18 mouse cellular contexts compared by ENCODE assay signal in the genomic region with DNA sequence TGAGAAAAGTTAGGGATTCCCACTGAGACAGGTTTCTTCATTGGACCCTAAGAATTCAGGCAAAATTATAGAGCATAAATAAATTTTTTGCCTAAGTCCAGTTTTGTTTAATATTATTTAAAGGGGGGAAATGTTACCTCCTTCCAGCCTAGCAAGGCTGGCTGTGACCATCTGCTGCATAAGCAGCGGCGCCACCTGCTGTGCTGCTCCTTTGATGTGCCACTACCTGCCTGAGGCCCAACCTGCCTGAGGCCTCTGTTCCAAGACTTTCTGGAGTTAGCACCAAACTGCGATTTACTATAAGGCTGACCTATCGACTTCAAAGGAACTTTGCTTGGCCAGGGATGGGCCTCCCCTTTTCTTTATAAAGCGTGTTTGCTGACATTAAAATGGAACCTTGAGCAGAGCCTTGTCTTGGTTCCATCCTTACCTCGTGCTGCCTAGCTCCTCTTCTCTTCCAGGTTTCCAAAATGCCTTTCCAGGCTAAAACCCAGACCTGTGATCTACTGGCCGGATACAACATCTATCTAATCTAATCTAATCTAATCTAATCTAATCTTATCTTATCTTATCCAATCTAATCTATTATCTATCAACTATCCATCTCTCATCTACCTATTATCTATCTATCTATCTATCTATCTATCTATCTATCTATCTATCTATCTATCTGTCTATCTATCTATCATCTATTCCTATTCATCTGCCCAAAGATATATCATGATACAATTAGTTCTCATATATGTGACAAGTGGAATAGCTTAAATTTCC. TPM values are rescaled to one million over a fixed set of nuclear protein-coding genes. Genes with fewer than 3 reads are reported as not detected.
A peak's percentile ranks its signal among the peaks of the same experiment; 100 is the strongest.
DNase-seq lines count a peak whose midpoint lies in the region; ATAC-seq and TF ChIP-seq lines count a peak whose summit lies in the region.
"Not testable (repeated sequence)": the region's sequence is repeated elsewhere in the genome, so short reads cannot be mapped to it uniquely, and the experiment has no call there.
"Had no signal": no experiment of that assay in that cellular context is flagged by ENCODE, and none has a peak within 500 bp of the region (broad histone marks: within the 10 kb centered on the region; RNA-seq: fewer than 3 reads in every experiment).

No protein-coding gene starts in this region.

- H3K27me3 ChIP-seq in kidney, postnatal 0 days (ENCODE audit: insufficient read depth, low read length); limb, embryonic 11.5 days (ENCODE audit: control insufficient read depth, insufficient read depth, low read length): not testable (repeated sequence)

- TF ChIP-seq CTCF in kidney, postnatal 0 days (IDR thresholded peaks at IDR 0.05; ENCODE audit: low read depth): peak; percentile 53

- not testable (repeated sequence) for H3K4me3 ChIP-seq in kidney, postnatal 0 days (replicated peaks; ENCODE audit: low read depth, low read length); limb, embryonic 11.5 days (ENCODE audit: low read depth, low read length)

- H3K36me3 ChIP-seq in kidney, postnatal 0 days (ENCODE audit: insufficient read depth, low read length); limb, embryonic 11.5 days (ENCODE audit: control insufficient read depth, insufficient read depth, low read length): not testable (repeated sequence)

- 76% methylated on average over 7 of the region's 7 CpGs for WGBS in kidney, postnatal 0 days
- WGBS in limb, embryonic 11.5 days: 57% methylated on average over 7 of the region's 7 CpGs

- DNase-seq in 416B (ENCODE audit: low read depth): peak; percentile 21
- peak; percentile 10 for DNase-seq in adrenal gland, postnatal 14 days
- peak; percentile 10 for DNase-seq in embryo, embryonic 11 days
- peak; percentile 5 for DNase-seq in heart, postnatal 4 days
- DNase-seq in kidney, postnatal 0 days (ENCODE audit: low spot score): not testable (repeated sequence)
- DNase-seq in limb, embryonic 11.5 days (ENCODE audit: low spot score): peak; percentile 44
- DNase-seq in lung, postnatal 36 days: peak; percentile 10
- peak; percentile 18 for DNase-seq in thymus, postnatal 4 days

- H3K9me3 ChIP-seq in kidney, postnatal 0 days (replicated peaks; ENCODE audit: low read length); limb, embryonic 11.5 days (ENCODE audit: control insufficient read depth, low read length): not testable (repeated sequence)

- H3K9ac ChIP-seq in kidney, postnatal 0 days (ENCODE audit: low read depth, low read length); limb, embryonic 11.5 days (ENCODE audit: low read length): not testable (repeated sequence)

- not testable (repeated sequence) for H3K4me2 ChIP-seq in kidney, postnatal 0 days (ENCODE audit: low read length); limb, embryonic 11.5 days (ENCODE audit: low read depth, severe bottlenecking)

- not testable (repeated sequence) for H3K27ac ChIP-seq in kidney, postnatal 0 days; limb, embryonic 11.5 days (replicated peaks; ENCODE audit: low read depth, low read length)

- not testable (repeated sequence) for H3K4me1 ChIP-seq in kidney, postnatal 0 days (replicated peaks; ENCODE audit: insufficient read depth, low read length); limb, embryonic 11.5 days (ENCODE audit: control insufficient read depth, insufficient read depth, low read length)

- ATAC-seq in kidney, postnatal 0 days (replicated peaks; ENCODE audit: low FRiP score, low read depth); limb, embryonic 11.5 days (ENCODE audit: insufficient number of reproducible peaks, low FRiP score, low TSS enrichment, low read depth): not testable (repeated sequence)

RNA-seq across cellular contexts. Expression of a gene that starts 4.1 kb away (rescaled TPM):
- 24.1 and 28.7 TPM in 2 replicates for total RNA-seq in adrenal gland, postnatal 14 days (2021)
- 1 to 10 TPM; 1.5 to 1.8 TPM for total RNA-seq in heart, postnatal 4 days (2021)
- 10.1 and 11.6 TPM in 2 replicates for polyA plus RNA-seq in kidney, postnatal 0 days (2015; fragmentation: Nextera tagmentation; extraction: Ambion mirVana)
- polyA plus RNA-seq in limb, embryonic 11.5 days (2014; fragmentation: Nextera tagmentation; extraction: Ambion mirVana): 0.65 and 1.2 TPM in 2 replicates
- total RNA-seq: layer of hippocampus, postnatal 36 days had no signal

RNA-seq across cellular contexts. Expression of a gene that starts 36.4 kb away (rescaled TPM):
- total RNA-seq in adrenal gland, postnatal 14 days (2021): 1,308 and 2,595 TPM in 2 replicates
- total RNA-seq in heart, postnatal 4 days (2021): not detected
- polyA plus RNA-seq in kidney, postnatal 0 days (2015; fragmentation: Nextera tagmentation; extraction: Ambion mirVana): 3.8 and 4.1 TPM in 2 replicates
- polyA plus RNA-seq in limb, embryonic 11.5 days (2014; fragmentation: Nextera tagmentation; extraction: Ambion mirVana): not detected in 2 replicates
- total RNA-seq: heart, adult 8-10 months had no signal
- polyA plus RNA-seq: embryonic facial prominence, embryonic 11.5 days; forebrain, embryonic 15.5 days; hindbrain, embryonic 10.5 days; midbrain, embryonic 11.5 days; neural tube, embryonic 12.5 days; testis, adult 2 months had no signal

RNA-seq across cellular contexts. Expression of a gene that starts 41.7 kb away (rescaled TPM):
- total RNA-seq in adrenal gland, postnatal 14 days (2021): 0.60 and 1.7 TPM in 2 replicates
- total RNA-seq in heart, postnatal 4 days (2021): 1 to 10 TPM; 1.2 to 1.5 TPM
- 73.0 and 76.7 TPM in 2 replicates for polyA plus RNA-seq in kidney, postnatal 0 days (2015; fragmentation: Nextera tagmentation; extraction: Ambion mirVana)
- 0.27 and 0.28 TPM in 2 replicates for polyA plus RNA-seq in limb, embryonic 11.5 days (2014; fragmentation: Nextera tagmentation; extraction: Ambion mirVana)
- total RNA-seq: layer of hippocampus, adult 2 months; layer of hippocampus, postnatal 36 days; left cerebral cortex, postnatal 25 days had no signal

Comparison
In these comparisons a context has a peak if more than half of its experiments do, and no peak if none do; other contexts are left out.
1. RNA of a gene that starts 36.4 kb away (total RNA-seq): 1,308 to 2,595 TPM in adrenal gland, postnatal 14 days; not detected in heart, postnatal 4 days; every median in the first group is over 1,000 times any median in the second.